Mouse (Mus musculus): ENCODE measurements around the gene Gcn1l1.

- TF ChIP-seq CTCF (IDR thresholded peaks at IDR 0.05; ENCODE audit: insufficient read depth, low read depth, low read length) (no peak), POLR2A (IDR thresholded peaks at IDR 0.05; ENCODE audit: insufficient read depth, low read depth, low read length) (no peak)
Observed at GRCm38 (mm10) chr5:115650885-115651284, 85.8 kb downstream of the Gcn1l1 start.

Data from olfactory bulb, adult 2 months (tissue).